Mouse (Mus musculus) neutrophil, adult 5-6 weeks (primary cell): ENCODE results near the gene 0610040J01Rik. TPM values are rescaled to one million over a fixed set of nuclear protein-coding genes. Genes with fewer than 3 reads are reported as not detected.
"Not testable (repeated sequence)": the region's sequence is repeated elsewhere in the genome, so short reads cannot be mapped to it uniquely, and the experiment has no call there.

ENCODE experiments used
- ATAC-seq: fragments of 151-379, 151-347 bp; 2 replicates; pipeline ENCODE4 v1.8.0; 2017; ENCODE audit warnings: mild to moderate bottlenecking, moderate TSS enrichment; ENCODE audit not compliant: insufficient number of reproducible peaks, poor library complexity, low FRiP score, severe bottlenecking; ENCODE audit errors: extremely low read depth
- total RNA-seq: library from RNA; stranded (forward); fragments of 200-1000 nt; gene quantifications from 2 replicates; pipeline ENCODE4 v1.2.3, GENCODE M21; 2017

Gene 0610040J01Rik
- total RNA-seq, 1 experiment from 2014 or later, result 2.8 TPM

GRCm38 (mm10) chr5:63887111-63887510 lies 74.9 kb downstream of the 0610040J01Rik start:
- no peak for ATAC-seq

DNA sequence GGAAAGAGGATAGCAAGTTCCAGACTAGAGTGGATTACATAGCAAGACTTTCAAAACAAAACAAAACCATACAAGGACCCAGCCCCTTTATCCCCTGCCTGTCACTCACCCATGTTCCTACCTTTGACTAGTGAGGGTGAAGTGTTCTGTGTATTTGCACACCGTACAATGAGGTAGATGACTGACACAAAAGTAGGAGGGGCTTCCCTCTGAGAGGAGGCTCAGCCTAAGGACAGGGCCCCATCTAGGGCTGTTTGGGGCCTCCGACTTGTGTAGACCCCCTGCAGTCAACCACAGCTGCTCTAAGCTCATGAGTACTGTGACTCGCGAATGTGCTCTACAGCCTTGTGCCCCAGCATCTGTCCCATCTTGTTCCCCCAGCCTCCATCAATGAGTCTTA lies 79.1 kb downstream of the 0610040J01Rik start:
- no peak for ATAC-seq

DNA sequence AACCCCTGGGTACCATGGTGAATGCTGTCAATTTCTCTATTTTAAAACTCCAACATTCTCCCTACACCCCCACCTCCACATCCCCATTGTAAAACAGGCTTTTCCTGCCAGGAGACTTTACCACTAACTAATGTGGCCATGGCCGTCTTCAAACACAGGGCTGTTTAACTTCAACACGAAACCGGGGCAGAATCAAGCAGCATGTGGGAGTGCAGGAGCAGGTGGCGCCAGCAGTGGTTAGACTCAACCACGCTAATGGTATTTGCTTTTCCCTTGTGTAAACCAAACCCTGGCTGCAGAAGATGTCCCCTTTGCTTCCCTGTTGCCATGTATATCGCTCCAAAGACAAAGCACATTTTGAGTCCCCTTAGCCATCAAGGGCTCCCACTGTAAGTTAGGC lies 79.7 kb downstream of the 0610040J01Rik start:
- ATAC-seq, result no peak

DNA sequence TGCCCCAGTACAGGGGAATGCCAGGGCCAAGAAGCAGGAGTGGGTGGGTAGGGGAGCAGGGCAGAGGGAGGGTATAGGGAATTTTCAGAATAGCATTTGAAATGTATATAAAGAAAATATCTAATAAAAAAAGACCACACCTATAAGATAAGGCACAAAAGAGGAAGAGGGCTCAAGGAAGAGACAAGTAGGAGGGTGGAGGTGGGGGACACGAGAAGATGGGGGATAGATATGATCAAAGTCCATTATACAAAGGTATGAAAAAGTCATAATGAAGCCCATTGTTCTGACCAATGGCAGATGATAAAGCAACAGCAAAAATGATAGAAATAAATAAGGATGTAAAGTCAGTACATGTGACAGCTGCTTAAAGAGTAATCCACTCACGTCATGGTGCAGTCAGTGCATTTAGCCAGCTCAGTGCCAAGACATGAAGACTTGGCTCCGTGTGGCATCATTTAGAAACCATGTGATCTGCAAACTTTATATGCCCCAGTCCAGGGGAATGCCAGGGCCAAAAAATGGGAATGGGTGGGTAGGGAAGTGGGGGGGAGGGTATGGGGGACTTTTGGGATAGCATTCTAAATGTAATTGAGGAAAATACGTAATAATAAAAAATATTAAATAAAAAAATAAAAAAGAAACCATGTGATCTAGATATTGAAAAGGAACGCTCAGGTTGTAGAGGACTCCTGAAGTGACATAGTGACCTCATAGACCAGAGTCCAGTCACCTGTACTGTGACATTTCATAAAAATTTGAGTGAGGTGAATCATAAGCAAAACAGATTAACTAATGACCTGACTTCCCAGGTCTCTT lies 85.0 kb downstream of the 0610040J01Rik start:
- ATAC-seq, result not testable (repeated sequence)

- ATAC-seq, result no peak
Measured at GRCm38 (mm10) chr5:63897820-63898110, 85.6 kb downstream of the 0610040J01Rik start.

- ATAC-seq, result no peak
Measured at GRCm38 (mm10) chr5:63903329-63903728, 91.2 kb downstream of the 0610040J01Rik start.

DNA sequence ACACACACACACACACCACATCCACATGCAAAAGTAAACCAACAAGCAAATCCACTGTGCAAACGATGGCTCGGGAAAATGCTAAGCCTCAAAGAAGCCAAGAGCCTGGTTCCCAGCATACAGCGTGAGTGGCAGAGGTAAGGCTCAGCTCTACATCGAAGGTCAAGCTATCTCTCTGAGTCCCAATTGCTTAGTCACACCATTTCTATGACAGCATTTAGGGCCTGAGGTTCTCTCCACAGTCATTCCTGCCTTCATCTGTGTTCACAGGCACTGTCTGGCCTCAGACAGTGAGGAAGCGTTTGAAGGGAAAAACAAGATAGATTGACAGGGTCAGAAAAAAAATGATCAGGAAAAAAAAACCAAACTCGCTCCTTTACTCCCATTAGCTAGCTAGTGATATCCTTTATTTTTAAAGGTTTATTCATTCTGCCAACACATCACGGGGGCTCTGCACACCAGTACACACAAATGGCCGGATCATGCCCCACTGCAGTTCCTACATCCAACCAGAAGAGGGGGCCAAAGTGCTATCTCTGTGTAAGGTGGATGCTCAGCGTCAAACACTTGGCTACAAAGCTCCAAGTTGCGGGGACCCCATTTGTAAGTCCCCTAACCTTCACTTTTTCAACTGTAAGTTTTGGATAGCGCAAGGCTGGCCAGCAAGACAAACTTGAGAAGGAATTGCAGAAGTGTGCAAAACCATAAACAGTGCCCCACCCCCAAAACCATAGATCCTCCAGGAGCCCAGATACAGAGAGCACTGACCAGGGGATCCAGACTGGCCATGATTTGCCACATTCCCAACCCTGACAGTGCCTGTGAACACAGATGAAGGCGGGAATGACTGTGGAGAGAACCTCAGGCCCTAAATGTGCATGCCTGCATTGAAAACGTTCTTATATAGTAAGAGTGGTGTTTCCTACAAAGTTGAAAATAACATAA lies 94.3 kb downstream of the 0610040J01Rik start:
- peak; percentile 89 for ATAC-seq

GRCm38 (mm10) chr5:63907513-63907912 lies 95.3 kb downstream of the 0610040J01Rik start:
- ATAC-seq, result no peak

DNA sequence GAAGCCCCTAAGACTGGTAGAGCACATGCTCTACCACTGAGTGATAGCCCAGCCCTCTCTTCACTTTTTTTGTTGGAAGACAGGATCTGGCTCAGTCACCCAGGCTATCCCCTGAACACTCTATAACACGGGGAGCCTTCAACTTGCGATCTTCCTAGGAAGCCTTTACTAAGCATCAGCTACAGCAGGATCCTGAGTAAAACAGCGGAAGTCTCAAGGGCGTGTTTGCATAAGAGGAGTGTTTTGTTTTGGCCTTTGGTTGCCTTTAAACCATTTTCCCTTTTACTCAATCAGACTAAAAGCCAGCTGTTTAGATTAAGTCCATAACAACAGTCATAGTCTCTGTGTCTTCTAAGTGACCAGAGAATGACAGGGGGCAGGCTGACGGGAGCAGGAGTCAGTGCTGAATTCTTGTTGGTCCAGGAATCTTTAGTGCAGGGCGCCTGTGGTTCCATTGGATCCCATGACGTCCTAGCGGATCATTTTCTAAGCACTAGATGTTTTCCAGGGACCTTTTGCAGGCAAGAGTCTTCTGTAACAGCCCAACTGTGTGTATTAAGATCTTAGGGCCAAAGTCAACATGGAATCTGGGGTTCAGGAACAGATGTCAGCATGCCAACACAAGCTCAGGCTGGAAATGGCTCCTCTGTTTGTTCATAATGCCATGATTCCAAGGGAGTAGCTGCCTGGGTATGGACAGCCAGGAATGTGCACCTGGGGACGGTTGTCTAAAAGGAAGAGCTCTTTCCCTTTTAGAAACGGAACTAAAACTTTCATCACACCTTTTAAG lies 98.2 kb downstream of the 0610040J01Rik start:
- no peak for ATAC-seq

DNA sequence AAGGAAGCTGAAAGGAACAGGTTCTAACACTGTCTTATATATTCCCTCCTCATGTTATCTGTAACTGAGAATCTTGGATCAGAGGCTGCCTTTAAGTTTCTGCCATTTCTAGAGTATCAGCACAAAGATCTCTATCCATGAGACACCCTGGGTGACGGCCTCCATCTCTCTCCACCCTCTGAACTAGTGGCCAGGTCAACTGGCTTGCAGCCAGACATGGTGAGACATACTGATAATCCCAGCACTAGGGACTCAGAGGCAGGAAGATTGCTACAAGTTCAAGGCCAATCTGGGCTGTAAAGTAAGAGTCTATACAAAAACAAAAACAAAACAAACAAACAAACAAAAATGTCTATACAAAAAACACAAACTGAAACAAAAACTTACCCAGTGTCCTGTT lies 102.7 kb downstream of the 0610040J01Rik start:
- ATAC-seq, result no peak

- ATAC-seq, result no peak
Measured at GRCm38 (mm10) chr5:63916457-63917139, 104.4 kb downstream of the 0610040J01Rik start.

- ATAC-seq, result no peak
Measured at GRCm38 (mm10) chr5:63918201-63918600, 106.0 kb downstream of the 0610040J01Rik start.

GRCm38 (mm10) chr5:63923305-63924025 lies 111.3 kb downstream of the 0610040J01Rik start:
- ATAC-seq, result no peak

DNA sequence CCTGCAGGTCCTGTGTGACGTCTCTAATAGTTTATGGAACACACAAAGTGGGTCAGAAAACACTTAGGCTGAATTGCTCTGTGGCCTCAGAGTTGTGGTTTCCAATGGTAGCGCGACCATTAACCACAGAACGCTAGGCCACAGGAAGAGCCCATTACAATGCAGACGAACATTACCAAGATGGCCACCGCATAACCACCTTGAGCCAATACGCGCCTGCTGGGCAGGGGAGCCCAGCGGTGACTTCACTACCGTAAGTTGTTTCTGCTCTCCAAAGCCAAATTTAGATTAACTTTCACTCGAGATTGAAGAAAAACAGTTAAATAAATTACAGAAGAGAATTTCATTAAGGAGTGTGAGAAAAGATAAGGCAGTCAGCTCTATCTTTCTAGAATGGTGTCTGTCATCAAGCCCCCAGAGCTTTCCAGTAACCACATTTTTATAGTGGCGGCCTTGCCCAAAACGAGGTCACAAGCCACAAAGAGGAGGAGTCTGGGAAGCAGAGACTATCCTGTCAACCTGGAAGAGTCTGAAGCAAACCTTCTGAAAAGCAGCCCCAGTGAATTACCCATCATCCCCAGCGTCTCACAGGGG lies 113.0 kb downstream of the 0610040J01Rik start:
- no peak for ATAC-seq

DNA sequence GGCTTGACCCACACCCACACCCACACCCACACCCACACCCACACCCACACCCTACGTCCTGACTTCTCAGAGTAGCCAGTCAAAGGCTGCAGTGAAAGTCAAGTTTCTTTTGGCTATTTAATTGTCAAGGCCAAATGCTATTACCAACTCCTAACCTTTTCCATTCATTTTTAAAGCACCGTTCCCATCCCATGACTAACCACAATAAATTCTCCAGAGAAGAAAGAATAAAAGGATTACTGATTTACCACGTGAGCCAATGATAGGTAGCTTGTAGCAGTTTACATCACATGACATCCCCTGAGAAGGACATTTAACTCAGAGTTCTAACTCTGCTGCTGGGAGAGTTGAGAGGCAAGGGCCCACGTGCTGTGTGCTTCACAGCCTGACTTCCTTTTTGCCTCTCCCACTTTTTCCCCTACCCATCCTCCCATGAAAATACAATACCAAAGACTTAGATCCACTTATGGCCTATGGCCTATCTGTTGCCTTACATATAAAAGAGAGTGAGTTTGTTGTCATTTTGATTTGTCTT lies 118.7 kb downstream of the 0610040J01Rik start:
- ATAC-seq, result no peak

GRCm38 (mm10) chr5:63932829-63933228 lies 120.7 kb downstream of the 0610040J01Rik start:
- no peak for ATAC-seq

- peak; percentile 22; the same call in 1 of the 2 replicates for ATAC-seq
Measured at GRCm38 (mm10) chr5:63935581-63935980, 123.4 kb downstream of the 0610040J01Rik start.
